In the genomic region with DNA sequence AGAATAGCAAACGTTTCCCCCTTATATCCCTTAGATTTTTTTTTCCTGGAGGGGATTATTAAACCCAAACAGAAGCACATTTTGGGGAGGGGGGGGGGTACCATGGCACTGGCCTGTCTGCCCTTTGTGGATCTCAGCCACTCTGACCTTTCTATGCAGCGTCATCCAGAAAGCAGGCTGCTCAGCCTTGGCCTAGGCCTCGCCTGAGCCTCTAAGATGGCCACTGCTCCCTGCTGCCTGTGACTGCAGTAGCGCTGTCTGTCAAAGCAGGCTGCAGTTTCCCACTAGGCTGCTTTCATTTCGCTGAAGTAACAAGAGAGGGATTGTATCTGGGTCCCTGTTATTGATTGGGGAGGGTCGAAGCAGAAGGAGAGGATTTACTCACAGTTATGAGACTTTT, we compare ENCODE assay signal across 22 mouse cellular contexts. TPM values are rescaled to one million over a fixed set of nuclear protein-coding genes. Genes with fewer than 3 reads are reported as not detected.
DNase-seq lines count a peak whose midpoint lies in the region; ATAC-seq lines count a peak whose summit lies in the region.
"Had no signal": no experiment of that assay in that cellular context is flagged by ENCODE, and none has a peak within 500 bp of the region (broad histone marks: within the 10 kb centered on the region; RNA-seq: fewer than 3 reads in every experiment).

No protein-coding gene starts in this region.

- H3K9me3 ChIP-seq in heart, embryonic 12.5 days (replicated peaks): peaks cover 35% of the 10 kb centered on the region
- peaks cover 35% of the 10 kb centered on the region for H3K9me3 ChIP-seq in midbrain, embryonic 10.5 days (replicated peaks)
- peaks cover 10% of the 10 kb centered on the region; the same call in 1 of the 2 replicates for H3K9me3 ChIP-seq in midbrain, embryonic 11.5 days (ENCODE audit: control insufficient read depth, low read length)

- H3K36me3 ChIP-seq in heart, embryonic 12.5 days: no peaks in the 10 kb centered on the region
- peaks cover 31% of the 10 kb centered on the region for H3K36me3 ChIP-seq in midbrain, embryonic 10.5 days
- no peaks in the 10 kb centered on the region for H3K36me3 ChIP-seq in midbrain, embryonic 11.5 days (ENCODE audit: control insufficient read depth, insufficient read depth, low read length)
- H3K36me3 ChIP-seq: heart, embryonic 15.5 days had no signal

- peak; percentile 38 for DNase-seq in embryo, embryonic 11 days
- no peak for DNase-seq in embryo, embryonic 10 days (ENCODE audit: low spot score)
- peak; percentile 78 for DNase-seq in heart, adult 11 months
- no peak for DNase-seq in midbrain, embryonic 10.5 days (ENCODE audit: low spot score)
- DNase-seq in midbrain, embryonic 11.5 days (ENCODE audit: low spot score, missing footprints): no peak
- peak; percentile 39 for DNase-seq in retina, postnatal 1 day
- no peak for DNase-seq in kidney, adult 11 months
- DNase-seq: adrenal gland, adult 8-10 months; adrenal gland, postnatal 36 days; B cell, adult 2 months; cerebellum, adult 8-10 months; cerebellum, postnatal 14 days; gastrocnemius, postnatal 14 days had no signal

- peaks cover 13% of the 10 kb centered on the region for H3K27me3 ChIP-seq in heart, embryonic 12.5 days (replicated peaks)
- H3K27me3 ChIP-seq in midbrain, embryonic 10.5 days (ENCODE audit: low read depth, poor library complexity, severe bottlenecking): peaks cover 42% of the 10 kb centered on the region
- peaks cover 28% of the 10 kb centered on the region for H3K27me3 ChIP-seq in midbrain, embryonic 11.5 days (ENCODE audit: control insufficient read depth, insufficient read depth, low read length)

- H3K4me3 ChIP-seq in heart, embryonic 12.5 days: no peak overlapping the region
- H3K4me3 ChIP-seq in midbrain, embryonic 10.5 days: no peak overlapping the region
- H3K4me3 ChIP-seq in midbrain, embryonic 11.5 days (ENCODE audit: low read depth, low read length): no peak overlapping the region
- H3K4me3 ChIP-seq: embryonic facial prominence, embryonic 15.5 days; erythroblast, embryonic 14.5 days; forebrain, embryonic 12.5 days; heart, embryonic 15.5 days had no signal

- ATAC-seq in heart, embryonic 12.5 days (ENCODE audit: insufficient number of reproducible peaks, low FRiP score): no peak
- ATAC-seq in midbrain, embryonic 11.5 days (ENCODE audit: low FRiP score): no peak; the same call in 1 of the 2 replicates
- ATAC-seq: CD4-positive, CD25-positive, alpha-beta regulatory T cell, adult 4 months; hindbrain, embryonic 16.5 days; inflammation-experienced regulatory T-cells, adult 6 months; intestine, postnatal 0 days had no signal

- H3K4me2 ChIP-seq in heart, embryonic 12.5 days: no peak overlapping the region
- H3K4me2 ChIP-seq in midbrain, embryonic 11.5 days: no peak overlapping the region
- H3K4me2 ChIP-seq: embryonic facial prominence, embryonic 15.5 days; forebrain, embryonic 12.5 days; heart, embryonic 15.5 days had no signal

- no peak overlapping the region for H3K9ac ChIP-seq in heart, embryonic 12.5 days
- H3K9ac ChIP-seq in midbrain, embryonic 11.5 days (ENCODE audit: low read length): no peak overlapping the region
- H3K9ac ChIP-seq: embryonic facial prominence, embryonic 15.5 days; forebrain, embryonic 12.5 days; heart, embryonic 15.5 days had no signal

- 62% methylated on average over 6 of the region's 6 CpGs for WGBS in heart, embryonic 12.5 days
- 31% methylated on average over 6 of the region's 6 CpGs for WGBS in midbrain, embryonic 10.5 days
- WGBS in midbrain, embryonic 11.5 days: 32% methylated on average over 6 of the region's 6 CpGs

- no peak overlapping the region for H3K27ac ChIP-seq in heart, embryonic 12.5 days (ENCODE audit: poor library complexity, severe bottlenecking)
- peak overlapping the region; percentile 57 for H3K27ac ChIP-seq in midbrain, embryonic 10.5 days (replicated peaks)
- H3K27ac ChIP-seq in midbrain, embryonic 11.5 days (ENCODE audit: low read depth, low read length): no peak overlapping the region; the same call in 1 of the 2 replicates
- H3K27ac ChIP-seq: embryonic facial prominence, embryonic 15.5 days; forebrain, embryonic 12.5 days; heart, embryonic 15.5 days had no signal

- no peaks in the 10 kb centered on the region; the same call in 1 of the 2 replicates for H3K4me1 ChIP-seq in heart, embryonic 12.5 days (replicated peaks)
- peaks cover 59% of the 10 kb centered on the region for H3K4me1 ChIP-seq in midbrain, embryonic 10.5 days
- H3K4me1 ChIP-seq in midbrain, embryonic 11.5 days (ENCODE audit: control insufficient read depth, insufficient read depth, low read length): peaks cover 4% of the 10 kb centered on the region

RNA-seq across cellular contexts. Expression of gene Gnas, which starts 18.4 kb away (rescaled TPM):
- polyA plus RNA-seq in heart, embryonic 12.5 days (2016; fragmentation: Nextera tagmentation; extraction: Ambion mirVana): 1,446 and 1,448 TPM in 2 replicates
- 1,043 and 1,067 TPM in 2 replicates for polyA plus RNA-seq in midbrain, embryonic 10.5 days (2016; fragmentation: Nextera tagmentation; extraction: Ambion mirVana)
- 1,087 and 1,162 TPM in 2 replicates for polyA plus RNA-seq in midbrain, embryonic 11.5 days (2014; fragmentation: Nextera tagmentation; extraction: Ambion mirVana)

RNA-seq across cellular contexts. Expression of gene Gm20721, which starts 44.0 kb away (rescaled TPM):
- 8.9 and 9.8 TPM in 2 replicates for polyA plus RNA-seq in heart, embryonic 12.5 days (2016; fragmentation: Nextera tagmentation; extraction: Ambion mirVana)
- 12.7 and 15.2 TPM in 2 replicates for polyA plus RNA-seq in midbrain, embryonic 10.5 days (2016; fragmentation: Nextera tagmentation; extraction: Ambion mirVana)
- polyA plus RNA-seq in midbrain, embryonic 11.5 days (2014; fragmentation: Nextera tagmentation; extraction: Ambion mirVana): 9.5 and 15.7 TPM in 2 replicates
- polyA plus RNA-seq: inflammation-experienced regulatory T-cells, adult 6 months had no signal

Comparison
In these comparisons a context has a peak if more than half of its experiments do, and no peak if none do; other contexts are left out.
1. DNase-seq: peak in embryo, embryonic 11 days (single experiment), heart, adult 11 months (single experiment) and retina, postnatal 1 day (single experiment); none in embryo, embryonic 10 days (single experiment), midbrain, embryonic 10.5 days (single experiment), midbrain, embryonic 11.5 days (single experiment) and kidney, adult 11 months (single experiment).